Mouse (Mus musculus): Measurements from ENCODE around the gene Sarnp. TPM values are rescaled to one million over a fixed set of nuclear protein-coding genes. Genes with fewer than 3 reads are reported as not detected.

Sarnp gene
- polyA plus RNA-seq, 1 experiment from 2014 or later, result 208 TPM

GRCm38 (mm10) chr10:128870341-128870740, 53.2 kb downstream of the Sarnp start:
- no peak for ATAC-seq (replicated peaks; ENCODE audit: low FRiP score)
- Histone ChIP-seq H3K4me1 (no peaks in the 10 kb centered on the region), H3K4me3 (replicated peaks) (no peak overlapping the region), H3K4me2 (no peak overlapping the region), H3K9me3 (replicated peaks) (no peaks in the 10 kb centered on the region), H3K27me3 (no peaks in the 10 kb centered on the region), H3K36me3 (peaks cover 83% of the 10 kb centered on the region), H3K9ac (no peak overlapping the region), H3K27ac (no peak overlapping the region)
- 87% methylated on average over 3 of the region's 3 CpGs for WGBS

GRCm38 (mm10) chr10:128878291-128878690, 61.2 kb downstream of the Sarnp start:
- Histone ChIP-seq H3K4me1 (0 out of 2 replicates have a peak, but pooled peaks cover 5% of the 10 kb centered on the region), H3K9me3 (replicated peaks) (no peaks in the 10 kb centered on the region), H3K27ac (no peak overlapping the region), H3K4me3 (replicated peaks) (no peak overlapping the region), H3K27me3 (no peaks in the 10 kb centered on the region), H3K36me3 (peaks cover 68% of the 10 kb centered on the region), H3K4me2 (no peak overlapping the region), H3K9ac (no peak overlapping the region)
- no peak for ATAC-seq (replicated peaks; ENCODE audit: low FRiP score)

- Histone ChIP-seq H3K36me3 (peaks cover 67% of the 10 kb centered on the region), H3K9ac (no peak overlapping the region), H3K27me3 (no peaks in the 10 kb centered on the region), H3K4me3 (replicated peaks) (no peak overlapping the region), H3K4me1 (0 out of 2 replicates have a peak, but pooled peaks cover 5% of the 10 kb centered on the region), H3K4me2 (no peak overlapping the region), H3K27ac (no peak overlapping the region), H3K9me3 (replicated peaks) (no peaks in the 10 kb centered on the region)
- WGBS, result 82% methylated on average over 2 of the region's 2 CpGs
- no peak for ATAC-seq (replicated peaks; ENCODE audit: low FRiP score)
These were observed 61.7 kb downstream of the Sarnp start for GRCm38 (mm10) chr10:128878811-128879210.

GRCm38 (mm10) chr10:128882067-128882466, 64.9 kb downstream of the Sarnp start:
- 86% methylated on average over 5 of the region's 5 CpGs for whole genome bisulfite sequencing
- H3K27ac ChIP-seq, result no peak overlapping the region
- ATAC-seq (replicated peaks; ENCODE audit: low FRiP score), result no peak; the same call in 1 of the 2 replicates

GRCm38 (mm10) chr10:128888941-128889827, 72.1 kb downstream of the Sarnp start:
- WGBS, result 0% methylated on average over 5 of the region's 7 CpGs
- ATAC-seq (replicated peaks; ENCODE audit: low FRiP score), result peak; percentile 61
- H3K9me3 ChIP-seq (replicated peaks), result no peaks in the 10 kb centered on the region
- peaks cover 48% of the 10 kb centered on the region for H3K4me1 ChIP-seq
- peak overlapping the region; percentile 36 for H3K9ac ChIP-seq
- peaks cover 15% of the 10 kb centered on the region for H3K27me3 ChIP-seq
- peaks cover 37% of the 10 kb centered on the region for H3K36me3 ChIP-seq
- H3K27ac ChIP-seq, result peak overlapping the region; percentile 95
- H3K4me2 ChIP-seq, result peak overlapping the region; percentile 90
- H3K4me3 ChIP-seq (replicated peaks), result peak overlapping the region; percentile 81

More at GRCm38 (mm10) chr10:128882067-128882466, 64.9 kb downstream of the Sarnp start:
- no peak overlapping the region for H3K4me2 ChIP-seq
- H3K4me3 ChIP-seq (replicated peaks), result no peak overlapping the region
- peaks cover 66% of the 10 kb centered on the region for H3K36me3 ChIP-seq
- no peaks in the 10 kb centered on the region for H3K27me3 ChIP-seq
- H3K4me1 ChIP-seq, result peaks cover 17% of the 10 kb centered on the region; the same call in 1 of the 2 replicates
- H3K9me3 ChIP-seq (replicated peaks), result no peaks in the 10 kb centered on the region
- no peak overlapping the region for H3K9ac ChIP-seq

- 0% methylated on average over 1 of the region's 2 CpGs for WGBS
- Histone ChIP-seq H3K36me3 (peaks cover 30% of the 10 kb centered on the region), H3K4me1 (peaks cover 48% of the 10 kb centered on the region), H3K9me3 (replicated peaks) (no peaks in the 10 kb centered on the region), H3K4me2 (peak overlapping the region; percentile 90), H3K27me3 (peaks cover 19% of the 10 kb centered on the region), H3K4me3 (replicated peaks) (peak overlapping the region; percentile 81), H3K9ac (peak overlapping the region; percentile 90; the same call in 1 of the 2 replicates), H3K27ac (peak overlapping the region; percentile 95)
- no peak for ATAC-seq (replicated peaks; ENCODE audit: low FRiP score)
These were observed 72.7 kb downstream of the Sarnp start for GRCm38 (mm10) chr10:128889846-128890245.

- peaks cover 20% of the 10 kb centered on the region for H3K27me3 ChIP-seq
- peak overlapping the region; percentile 90 for H3K9ac ChIP-seq
- H3K4me1 ChIP-seq, result peaks cover 52% of the 10 kb centered on the region
- H3K4me3 ChIP-seq (replicated peaks), result peak overlapping the region; percentile 81
- ATAC-seq (replicated peaks; ENCODE audit: low FRiP score), result no peak
- H3K27ac ChIP-seq, result peak overlapping the region; percentile 95
- H3K36me3 ChIP-seq, result peaks cover 22% of the 10 kb centered on the region
- WGBS, result 1% methylated on average over 39 of the region's 40 CpGs
- H3K4me2 ChIP-seq, result peak overlapping the region; percentile 90
- no peaks in the 10 kb centered on the region for H3K9me3 ChIP-seq (replicated peaks)
These were observed 73.5 kb downstream of the Sarnp start for GRCm38 (mm10) chr10:128890383-128891295.

- Histone ChIP-seq H3K27ac (peak within 1 kb of the TSS; percentile 95), H3K9me3 (replicated peaks) (no peaks in the 10 kb centered on the region), H3K4me1 (peaks cover 54% of the 10 kb centered on the region), H3K27me3 (peaks cover 28% of the 10 kb centered on the region), H3K4me2 (peak within 1 kb of the TSS; percentile 90), H3K36me3 (peaks cover 15% of the 10 kb centered on the region), H3K4me3 (replicated peaks) (peak within 1 kb of the TSS; percentile 81), H3K9ac (peak within 1 kb of the TSS; percentile 90)
- 0% methylated on average over 39 of the region's 89 CpGs for WGBS
- ATAC-seq (replicated peaks; ENCODE audit: low FRiP score), result peak; percentile 80
These were observed 74.4 kb downstream of the Sarnp start, which contains the start of gene Gdf11 for GRCm38 (mm10) chr10:128891296-128892094. TSS of gene Gdf11 (minus strand) at chr10:128891718.

GRCm38 (mm10) chr10:128892246-128892645, 75.1 kb downstream of the Sarnp start:
- H3K27ac ChIP-seq, result peak overlapping the region; percentile 95
- peaks cover 35% of the 10 kb centered on the region for H3K27me3 ChIP-seq
- H3K4me2 ChIP-seq, result peak overlapping the region; percentile 90
- 3% methylated on average over 9 of the region's 9 CpGs for WGBS
- no peak for ATAC-seq (replicated peaks; ENCODE audit: low FRiP score)
- peak overlapping the region; percentile 81 for H3K4me3 ChIP-seq (replicated peaks)
- H3K9ac ChIP-seq, result peak overlapping the region; percentile 90
- peaks cover 9% of the 10 kb centered on the region for H3K36me3 ChIP-seq
- H3K4me1 ChIP-seq, result peaks cover 49% of the 10 kb centered on the region
- H3K9me3 ChIP-seq (replicated peaks), result no peaks in the 10 kb centered on the region

- ATAC-seq (replicated peaks; ENCODE audit: low FRiP score), result no peak
- Histone ChIP-seq H3K9me3 (replicated peaks) (no peaks in the 10 kb centered on the region), H3K4me1 (peaks cover 30% of the 10 kb centered on the region), H3K27ac (no peak overlapping the region), H3K9ac (no peak overlapping the region), H3K27me3 (peaks cover 35% of the 10 kb centered on the region), H3K36me3 (no peaks in the 10 kb centered on the region), H3K4me2 (peak overlapping the region; percentile 41), H3K4me3 (replicated peaks) (peak overlapping the region; percentile 10; the same call in 1 of the 2 replicates)
- 0% methylated on average over 9 of the region's 9 CpGs for WGBS
These were observed 78.3 kb downstream of the Sarnp start for GRCm38 (mm10) chr10:128895437-128895836.
